Mouse (Mus musculus): ENCODE results near the gene Klrb1.
A peak's percentile ranks its signal among the peaks of the same experiment; 100 is the strongest.
"Not testable (repeated sequence)": the region's sequence is repeated elsewhere in the genome, so short reads cannot be mapped to it uniquely, and the experiment has no call there.

DNA sequence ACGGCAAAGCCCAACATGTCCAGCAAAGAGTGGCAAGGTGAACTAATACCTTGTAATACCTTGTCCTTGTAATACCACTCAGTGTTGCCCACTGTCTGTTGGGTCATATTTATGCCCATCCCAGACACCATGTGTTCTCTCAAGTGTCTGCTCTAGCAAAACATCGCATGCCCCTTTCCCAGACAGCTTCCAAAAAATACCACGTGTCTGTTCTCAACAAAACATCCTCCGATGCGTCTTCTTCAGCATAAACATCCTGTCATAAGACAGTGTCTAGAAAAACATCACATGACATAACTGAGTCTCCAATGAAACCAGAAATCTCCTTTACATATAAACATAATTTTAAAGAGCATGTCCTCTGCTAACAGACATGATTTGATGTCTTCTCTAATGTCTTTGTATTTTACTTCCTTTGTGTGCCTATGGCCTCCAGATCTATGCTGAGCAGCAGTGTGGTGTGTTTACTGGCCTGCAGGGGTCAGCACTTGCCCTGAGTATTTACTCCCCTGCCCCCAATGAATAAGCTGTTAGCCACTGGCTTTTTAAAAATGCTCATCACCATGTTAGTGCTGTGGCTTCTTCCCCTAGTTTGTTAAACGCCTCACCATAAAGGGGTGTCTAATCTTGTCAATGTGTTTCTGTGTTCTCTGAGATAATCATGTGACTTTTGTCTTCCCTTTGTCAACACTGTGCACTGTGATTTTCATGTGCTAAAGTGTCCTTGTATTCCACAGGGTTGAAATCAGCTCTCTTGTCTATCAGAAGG, 43.8 kb upstream of the Klrb1 start:
- peak; percentile 71 for TF ChIP-seq CTCF (IDR thresholded peaks at IDR 0.05)
- TF ChIP-seq EP300 (IDR thresholded peaks at IDR 0.05; ENCODE audit: insufficient read depth, low read depth, low read length): not testable (repeated sequence)
